Mouse (Mus musculus): ENCODE measurements around the gene Ren1.

The Ren1 gene

DNA sequence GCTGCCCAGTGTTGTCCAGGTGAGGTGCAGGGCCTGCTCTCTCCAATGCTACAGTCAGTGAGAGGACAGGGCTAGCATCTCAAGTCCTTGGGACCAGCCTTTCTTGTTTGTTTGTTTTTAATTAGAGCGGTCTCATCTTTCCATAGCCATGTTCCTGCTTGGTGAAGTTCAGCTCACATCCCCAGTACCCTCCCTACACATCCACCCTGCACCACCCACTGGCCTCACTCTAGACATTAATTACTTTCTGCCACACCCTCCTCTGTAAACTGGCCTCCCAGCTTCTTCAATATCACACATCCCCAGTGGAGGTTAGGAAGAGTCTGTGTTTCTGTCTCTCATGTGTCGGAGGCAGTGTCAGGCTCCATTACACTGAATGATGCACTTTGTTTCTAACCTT lies 6.0 kb upstream of the Ren1 start:
- no peak for DNase-seq (ENCODE audit: low spot score in 2 of 2)

DNA sequence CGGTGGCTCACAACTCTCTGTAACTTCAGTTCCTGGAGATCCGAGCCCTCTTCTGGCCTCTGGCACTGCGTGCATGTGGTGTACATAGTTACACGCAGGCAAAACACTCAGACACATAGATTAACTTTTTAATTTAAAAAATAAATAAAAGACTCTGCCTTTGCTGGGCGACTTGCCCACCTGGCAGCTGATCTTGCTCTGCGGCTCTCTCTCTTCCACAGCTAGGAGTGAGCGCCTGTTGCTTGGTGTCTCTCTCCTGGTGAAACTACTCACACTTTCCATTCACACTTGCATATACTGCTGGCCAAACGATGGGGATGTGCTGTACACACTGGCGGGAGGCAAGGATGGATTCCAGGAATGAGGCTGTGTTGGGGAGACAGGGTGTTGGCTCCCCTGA lies 3.8 kb upstream of the Ren1 start:
- no peak for DNase-seq (ENCODE audit: low spot score in 2 of 2)

DNA sequence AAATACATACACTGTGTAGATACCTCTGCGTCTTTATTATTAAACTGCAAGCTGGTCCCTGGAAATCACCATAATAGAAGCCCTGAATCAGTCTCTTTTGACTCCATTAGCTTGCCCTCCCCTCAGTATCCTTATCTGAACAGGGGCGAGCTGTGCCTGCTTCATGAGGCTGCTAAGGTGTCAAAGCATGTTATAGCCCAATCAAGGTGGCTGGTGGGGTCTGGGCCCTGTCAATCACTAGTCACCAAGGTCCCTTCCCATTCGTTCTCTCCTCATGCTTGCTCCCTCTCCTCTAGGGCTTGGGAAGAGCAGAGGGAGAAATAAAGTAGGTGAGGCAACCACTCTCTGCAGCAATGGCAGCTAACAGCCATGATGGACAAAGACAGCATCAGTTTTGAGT lies 3.1 kb upstream of the Ren1 start:
- no peak for DNase-seq (ENCODE audit: low spot score in 2 of 2)

DNA sequence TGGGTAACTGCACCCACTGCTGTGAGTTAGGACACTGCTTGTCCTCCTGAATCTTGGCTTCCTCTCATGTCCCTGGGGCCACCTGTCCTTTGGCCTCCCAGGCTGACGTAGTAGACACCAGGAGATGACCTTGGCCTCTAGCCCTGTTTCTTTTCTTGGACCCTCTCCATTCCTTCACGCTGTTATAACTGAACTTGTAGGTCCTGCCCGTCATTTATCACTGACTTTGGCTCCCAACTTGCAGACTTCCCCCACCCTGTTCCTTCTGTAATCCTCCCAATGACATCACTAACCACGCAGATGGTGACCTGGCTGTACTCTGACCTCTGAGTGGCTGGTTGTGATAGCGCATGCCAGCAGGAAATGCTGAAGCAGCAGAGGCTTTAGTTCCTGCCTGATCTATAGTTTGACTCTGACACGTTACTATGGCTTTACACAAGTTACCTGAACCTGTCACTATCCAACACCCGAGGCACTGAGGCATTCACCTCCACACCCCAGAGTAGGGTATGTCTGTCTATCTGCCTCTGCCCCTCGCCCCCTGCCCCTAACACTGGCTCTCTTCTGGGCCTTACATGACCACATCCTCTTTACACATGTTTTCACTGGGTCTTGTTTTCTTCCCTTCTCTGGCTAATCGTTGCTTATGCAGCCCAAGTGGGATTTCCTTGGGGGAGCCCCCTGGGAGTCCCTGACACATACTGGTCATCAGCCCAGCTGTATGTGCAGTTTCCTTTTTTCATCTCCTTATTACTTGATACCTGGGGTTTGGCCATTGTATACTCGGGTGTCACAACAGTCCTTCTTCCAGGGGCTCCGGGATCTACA lies 2.4 kb upstream of the Ren1 start:
- DNase-seq (ENCODE audit: low spot score in 2 of 2) = no peak

DNA sequence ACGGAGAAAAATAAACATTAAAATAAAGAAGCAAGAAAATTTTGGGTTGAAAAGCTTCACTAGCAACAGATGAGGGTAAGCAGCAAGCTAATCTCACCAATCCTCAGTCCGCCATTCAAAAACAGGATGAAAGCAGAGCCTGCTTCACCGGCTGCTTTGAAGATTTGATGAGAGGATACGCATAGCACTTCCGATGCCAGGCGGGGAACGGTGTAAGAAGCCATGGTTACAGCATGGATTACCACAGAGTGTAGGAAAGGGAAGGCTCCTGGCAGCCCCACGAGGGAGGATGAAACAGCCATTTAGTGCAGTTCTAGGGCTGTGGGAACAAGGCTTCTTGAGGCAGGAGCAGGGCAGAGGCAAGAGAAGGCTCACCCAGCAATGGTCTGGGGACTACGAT lies 1.5 kb downstream of the Ren1 start:
- DNase-seq (ENCODE audit: low spot score in 2 of 2) = no peak

DNA sequence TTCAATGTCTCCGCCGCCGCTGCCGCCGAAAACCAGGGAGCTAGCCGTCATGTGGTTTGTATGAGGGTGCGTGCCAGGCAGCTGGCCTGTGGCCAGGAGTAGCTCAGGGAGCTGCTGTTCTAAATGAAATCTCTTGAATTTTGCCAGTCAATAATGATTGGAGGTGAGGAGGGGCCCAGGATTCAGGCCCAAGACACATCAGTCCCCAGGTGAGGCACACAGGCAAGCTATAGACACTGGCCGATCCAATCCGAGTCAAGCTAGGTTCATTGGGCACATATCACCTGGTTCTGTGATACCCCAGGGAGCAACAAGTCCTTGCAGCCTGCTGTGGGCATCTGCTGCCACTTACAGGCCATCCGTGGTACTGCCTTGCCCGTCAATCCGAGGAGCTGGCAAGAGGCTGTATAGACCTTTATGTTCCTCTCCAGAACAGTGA lies 3.1 kb downstream of the Ren1 start:
- peak; percentile 80 to 93 for DNase-seq (ENCODE audit: low spot score in 2 of 2)

DNA sequence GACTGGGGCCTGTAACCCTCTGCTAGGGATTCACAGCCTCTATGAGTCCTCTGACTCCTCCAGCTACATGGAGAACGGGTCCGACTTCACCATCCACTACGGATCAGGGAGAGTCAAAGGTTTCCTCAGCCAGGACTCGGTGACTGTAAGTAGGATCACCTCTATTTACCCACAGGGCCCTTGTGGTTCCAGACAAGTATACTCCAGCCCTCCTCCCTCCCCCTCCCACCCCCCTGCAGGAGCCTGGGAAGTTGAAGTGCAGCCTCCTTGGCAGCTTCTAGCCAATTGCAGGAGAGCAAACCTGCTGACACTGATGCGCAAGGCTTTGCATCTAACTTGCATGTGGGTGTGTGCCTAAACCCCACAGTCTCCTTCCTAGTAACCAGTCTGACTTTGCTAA lies 5.2 kb downstream of the Ren1 start:
- DNase-seq (ENCODE audit: low spot score in 2 of 2) = no peak

DNA sequence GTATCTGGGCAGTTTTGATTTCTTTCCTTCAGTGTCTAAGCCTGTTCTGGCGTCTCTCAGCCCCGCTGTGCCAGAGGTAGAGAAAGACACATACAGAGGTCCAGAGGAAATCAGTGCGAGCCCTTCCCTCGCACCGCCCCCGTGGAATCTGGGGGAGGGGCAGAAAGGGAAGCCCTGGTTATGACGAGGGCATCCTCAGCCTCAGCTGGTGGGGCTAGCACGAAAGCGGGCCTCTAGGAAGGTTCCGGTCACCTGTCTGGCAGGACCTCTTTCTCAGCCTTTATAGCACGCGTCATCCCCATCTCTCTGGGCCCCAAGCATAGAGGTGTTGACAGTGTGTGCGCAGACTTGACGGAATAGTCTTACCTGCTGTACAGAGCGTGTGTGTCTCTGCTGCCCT lies 5.6 kb downstream of the Ren1 start:
- no peak for DNase-seq (ENCODE audit: low spot score in 2 of 2)

DNA sequence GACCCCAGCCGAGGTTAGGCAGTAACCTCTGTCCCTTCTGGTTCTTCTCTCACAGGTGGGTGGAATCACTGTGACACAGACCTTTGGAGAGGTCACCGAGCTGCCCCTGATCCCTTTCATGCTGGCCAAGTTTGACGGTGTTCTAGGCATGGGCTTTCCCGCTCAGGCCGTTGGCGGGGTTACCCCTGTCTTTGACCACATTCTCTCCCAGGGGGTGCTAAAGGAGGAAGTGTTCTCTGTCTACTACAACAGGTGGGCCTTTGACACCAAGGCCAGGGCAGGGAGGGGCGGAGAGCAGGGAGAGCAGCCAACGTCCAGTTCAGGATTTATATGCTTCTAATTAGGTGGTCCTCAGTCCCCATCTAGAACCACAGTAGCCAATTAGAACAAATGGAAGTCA lies 6.0 kb downstream of the Ren1 start:
- no peak for DNase-seq (ENCODE audit: low spot score in 2 of 2)

DNA sequence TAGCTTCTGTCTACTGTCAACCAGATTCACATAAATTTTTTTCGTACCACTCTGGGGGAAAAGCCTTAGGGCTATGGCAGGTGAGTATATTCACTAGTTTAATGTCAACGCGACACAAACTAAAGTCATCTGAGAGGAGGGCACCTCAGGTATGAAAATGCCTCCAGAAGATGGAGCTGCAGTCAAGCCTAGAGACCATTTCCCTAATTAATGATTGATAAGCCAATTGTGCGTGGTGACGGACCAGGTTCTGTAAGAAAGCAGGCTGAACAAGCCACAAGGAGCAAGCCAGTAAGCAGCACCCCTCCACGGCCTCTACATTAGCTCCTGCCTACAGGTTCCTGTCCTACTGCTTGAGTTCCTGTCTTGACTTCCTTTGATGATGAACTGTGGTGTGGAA lies 10.7 kb downstream of the Ren1 start:
- DNase-seq (ENCODE audit: low spot score in 2 of 2) = no peak

DNA sequence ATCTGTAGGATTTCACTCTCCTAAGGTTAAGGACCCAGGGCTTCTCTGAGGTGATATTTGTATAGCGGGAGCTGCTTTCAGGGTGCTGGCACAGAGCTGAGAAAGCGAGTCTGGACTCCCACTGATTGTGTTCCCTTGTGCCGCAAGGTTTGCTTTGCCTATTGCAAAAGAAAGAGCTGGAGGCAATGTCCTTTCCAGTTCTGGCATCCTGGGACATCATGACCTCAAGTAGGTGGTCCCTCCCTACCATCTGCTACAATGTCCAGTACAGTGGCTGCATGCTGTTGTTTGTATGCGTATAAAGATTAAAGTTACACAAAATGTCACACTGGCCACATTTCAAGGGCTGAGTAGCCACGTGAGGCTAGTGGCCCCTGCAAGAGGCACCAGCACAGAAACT lies 11.8 kb downstream of the Ren1 start:
- no peak for DNase-seq (ENCODE audit: low spot score in 2 of 2)

DNA sequence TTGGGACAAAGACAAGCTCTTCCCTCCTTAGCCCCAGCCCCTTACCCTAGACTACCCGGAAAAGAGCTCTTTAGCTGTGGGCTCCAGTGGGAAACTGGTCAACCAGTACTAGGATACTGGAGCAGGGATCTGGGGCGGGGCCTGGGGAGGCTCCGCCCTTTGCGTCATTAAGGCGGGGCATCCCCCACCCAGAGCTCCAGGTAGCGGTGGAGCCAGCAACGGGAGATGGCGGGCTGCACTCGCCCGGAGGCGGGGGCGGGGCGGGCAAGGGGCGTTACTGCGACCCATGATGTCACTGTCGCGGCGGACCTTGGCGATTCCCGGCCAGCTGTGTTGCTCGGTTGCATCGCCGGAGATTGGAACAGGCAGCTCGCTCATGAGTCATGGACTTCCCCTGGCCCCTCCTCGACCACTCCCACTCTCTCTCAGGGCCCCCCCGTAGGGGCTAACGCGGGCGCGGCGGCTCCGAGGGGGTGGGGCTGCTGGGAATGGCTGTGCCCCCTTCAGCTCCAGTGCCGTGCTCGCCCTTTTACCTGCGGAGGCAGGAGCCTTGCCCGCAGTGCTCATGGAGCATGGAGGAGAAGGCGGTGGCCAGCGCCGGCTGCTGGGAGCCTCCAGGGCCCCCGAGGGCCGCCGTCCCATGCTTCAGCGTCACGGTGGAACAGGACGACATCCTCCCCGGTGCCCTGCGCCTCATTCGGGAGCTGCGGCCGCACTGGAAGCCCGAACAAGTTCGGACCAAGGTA lies 13.1 kb downstream of the Ren1 start, which contains the start of gene Etnk2:
Gene Etnk2 (plus strand): TSS at position 297 of the 746 bp plus-strand sequence.
- peak; percentile 55 to 77 for DNase-seq (ENCODE audit: low spot score in 2 of 2)

DNA sequence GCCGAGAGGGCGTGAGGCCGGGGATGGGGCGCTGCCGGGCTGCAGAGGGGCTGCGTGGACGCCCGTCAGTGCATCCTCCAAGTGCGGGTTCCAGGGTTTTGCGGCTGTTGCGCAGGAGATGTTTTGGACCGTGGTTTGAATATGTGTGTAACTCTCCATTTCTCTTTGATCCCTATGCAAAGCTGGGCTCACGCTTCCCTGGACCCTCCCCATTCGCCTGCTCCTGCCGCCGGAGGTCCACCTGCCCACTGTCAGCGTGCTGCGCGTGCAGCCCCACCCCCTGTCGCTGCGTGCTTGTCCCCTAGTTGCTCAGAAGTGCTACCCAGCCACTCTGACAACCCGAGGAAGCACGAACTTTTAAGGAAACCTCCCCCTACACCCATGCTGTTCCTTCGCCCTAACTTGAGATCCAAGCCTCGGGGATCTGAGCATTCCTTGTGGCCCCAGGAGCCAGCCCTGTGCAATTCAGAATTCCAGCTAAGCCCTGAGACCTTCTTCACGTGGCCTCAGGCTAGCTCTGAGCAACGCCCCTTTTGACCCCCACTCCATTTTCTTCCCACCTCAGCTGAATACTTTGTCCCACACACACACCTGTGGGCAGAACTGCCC lies 13.8 kb downstream of the Ren1 start:
- DNase-seq (ENCODE audit: low spot score in 2 of 2) = no peak

DNA sequence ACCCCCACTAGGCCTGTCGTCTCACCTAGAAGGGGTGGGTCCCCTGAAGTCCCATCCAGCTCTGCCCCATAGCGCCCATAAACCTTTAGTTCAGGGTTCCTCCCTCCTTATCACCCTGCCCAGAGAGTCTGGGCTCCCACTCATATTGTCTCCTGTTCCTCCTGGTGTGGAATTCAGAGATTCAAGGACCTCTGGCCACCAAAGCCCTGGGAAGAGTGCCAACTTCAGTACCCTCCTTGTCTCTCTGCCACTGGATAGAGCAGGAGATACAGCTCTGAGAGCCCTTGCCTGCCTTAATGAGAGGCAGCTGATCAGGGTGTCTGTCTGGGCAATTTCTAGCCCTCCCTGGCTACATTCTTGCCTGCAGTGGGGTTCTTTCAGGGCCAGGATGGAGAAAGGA lies 14.6 kb downstream of the Ren1 start:
- no peak for DNase-seq (ENCODE audit: low spot score in 2 of 2)

DNA sequence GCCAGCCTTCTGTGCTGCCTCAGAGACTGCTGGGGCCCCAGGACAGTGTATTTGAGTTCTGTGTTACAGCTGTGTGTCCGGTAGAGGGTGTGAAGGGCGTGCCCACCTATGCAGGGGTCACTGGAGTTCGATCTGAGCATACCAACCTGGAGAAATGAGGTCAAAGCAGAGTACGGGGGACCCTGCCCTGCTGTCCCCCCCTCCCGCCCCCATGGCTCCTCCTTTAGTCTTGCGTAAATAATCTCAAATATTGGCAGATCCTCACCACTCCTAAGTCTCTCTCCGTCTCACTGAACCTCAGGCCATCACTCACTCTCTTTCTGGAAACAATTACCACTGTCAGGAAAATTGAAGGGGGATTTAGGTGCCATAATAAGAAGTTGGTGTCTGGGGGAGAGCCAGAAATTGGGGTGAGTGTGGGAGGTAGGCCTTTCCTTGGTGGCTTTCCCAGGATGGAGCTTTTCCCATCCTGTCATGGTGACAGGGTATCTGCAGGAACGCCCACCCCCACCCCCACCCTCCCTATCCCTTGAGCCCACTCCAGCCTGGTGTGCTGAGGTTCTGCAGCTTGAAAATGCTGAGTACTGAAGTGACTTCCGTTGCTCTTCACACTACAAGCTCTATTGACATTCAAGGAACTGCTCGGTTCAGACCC lies 16.8 kb downstream of the Ren1 start:
- no peak for DNase-seq (ENCODE audit: low spot score in 2 of 2)

DNA sequence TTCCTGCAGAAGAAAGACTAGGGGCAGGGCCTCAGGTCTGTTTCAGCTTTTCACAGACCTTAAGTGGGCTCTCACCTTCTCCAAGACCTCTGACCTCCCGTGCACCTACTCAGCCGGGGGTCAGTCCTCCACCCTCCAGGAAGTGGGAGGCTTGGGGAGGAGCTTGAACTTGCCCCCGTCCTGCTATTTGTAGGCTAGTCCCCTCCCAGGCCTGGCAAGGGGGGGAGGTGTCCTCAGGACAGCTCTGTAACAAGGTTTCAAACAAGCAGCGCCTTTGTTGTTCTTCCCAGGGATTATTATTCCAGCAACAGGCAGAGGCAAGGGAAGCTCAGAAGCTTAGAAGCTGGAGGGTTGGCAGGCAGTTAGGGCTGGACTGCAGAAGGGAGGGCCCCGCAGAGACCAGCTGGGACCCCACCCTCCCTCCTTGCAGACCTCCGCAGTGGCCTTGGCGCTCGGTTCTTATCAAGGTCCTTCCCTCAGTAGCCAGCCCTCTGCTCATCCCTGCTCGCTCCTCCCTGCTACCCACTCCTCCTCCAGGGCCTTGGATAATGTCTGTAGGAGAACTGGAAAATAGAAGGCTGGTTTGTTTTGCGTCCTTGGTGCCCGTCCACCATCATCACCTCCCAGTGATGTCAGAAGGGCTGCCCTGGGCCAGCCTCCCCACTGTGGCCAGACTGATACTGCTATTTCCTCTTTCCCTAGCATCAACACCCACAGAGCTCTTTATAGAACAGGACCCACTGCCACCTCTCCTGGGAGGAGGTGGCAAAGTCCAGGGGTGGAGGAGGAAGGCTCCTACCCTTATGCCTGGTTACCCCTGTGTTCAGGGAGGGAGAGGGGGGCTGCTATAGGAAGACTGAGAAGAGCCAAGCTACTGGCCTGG lies 17.5 kb downstream of the Ren1 start:
- no peak for DNase-seq (ENCODE audit: low spot score in 2 of 2)

DNA sequence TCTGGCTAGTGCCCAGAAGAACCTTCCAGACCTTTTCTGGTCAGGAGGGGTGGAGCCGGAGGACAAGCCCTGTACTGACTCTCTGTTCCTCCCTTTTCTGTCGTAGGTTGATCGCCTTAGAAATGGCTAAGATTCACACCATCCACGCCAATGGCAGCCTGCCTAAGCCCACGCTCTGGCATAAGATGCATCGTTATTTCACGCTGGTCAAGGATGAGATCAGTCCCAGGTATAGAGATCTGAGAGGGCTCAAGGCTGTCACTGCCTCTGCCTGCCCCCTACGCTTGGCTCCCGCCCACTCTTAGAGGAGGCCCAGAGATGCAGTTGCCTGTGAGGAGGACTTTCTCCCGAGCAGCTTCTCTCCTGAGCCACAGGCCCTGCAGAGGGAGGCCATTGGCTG lies 18.3 kb downstream of the Ren1 start:
- no peak for DNase-seq (ENCODE audit: low spot score in 2 of 2)

DNA sequence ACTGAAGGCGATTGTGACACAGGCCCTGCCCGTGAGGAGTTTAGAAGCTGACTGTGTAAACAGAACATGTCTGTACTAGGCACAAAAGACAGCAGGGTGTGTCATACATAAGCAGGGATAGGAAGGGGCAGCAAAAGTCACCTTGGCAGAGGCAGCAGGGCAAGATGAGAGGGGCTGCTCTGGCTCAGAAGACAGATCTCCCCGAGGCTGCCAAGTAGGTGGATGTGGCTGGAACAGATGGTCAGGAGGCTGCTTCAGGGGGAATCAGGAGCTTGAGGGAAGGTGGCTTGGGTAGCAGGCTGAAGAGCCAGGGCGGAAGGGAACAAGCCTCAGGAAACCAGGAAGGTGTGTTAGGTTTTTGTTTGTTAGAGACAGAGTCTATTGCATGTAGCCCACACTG lies 20.0 kb downstream of the Ren1 start:
- DNase-seq (ENCODE audit: low spot score in 2 of 2) = no peak

DNA sequence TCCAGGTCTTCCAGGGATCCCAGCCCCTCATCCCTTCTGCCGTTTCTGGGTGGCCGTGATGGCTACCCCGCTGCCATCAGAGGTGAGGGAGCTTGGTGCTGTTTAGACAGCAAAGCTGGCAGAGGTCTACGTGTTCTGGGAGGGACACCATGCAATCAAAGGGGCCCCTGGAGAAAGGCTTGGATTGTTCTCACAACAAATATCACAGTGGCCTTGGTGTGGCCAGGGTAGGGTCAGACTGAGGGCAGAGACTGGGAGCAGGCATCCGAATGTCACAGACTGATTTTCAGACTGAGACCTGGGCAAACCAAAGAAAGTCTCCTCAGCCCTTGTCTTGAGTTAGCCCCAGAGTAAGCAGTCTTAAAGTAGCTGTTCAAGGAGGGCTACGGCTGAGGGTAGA lies 21.1 kb downstream of the Ren1 start:
- no peak for DNase-seq (ENCODE audit: low spot score in 2 of 2)

DNA sequence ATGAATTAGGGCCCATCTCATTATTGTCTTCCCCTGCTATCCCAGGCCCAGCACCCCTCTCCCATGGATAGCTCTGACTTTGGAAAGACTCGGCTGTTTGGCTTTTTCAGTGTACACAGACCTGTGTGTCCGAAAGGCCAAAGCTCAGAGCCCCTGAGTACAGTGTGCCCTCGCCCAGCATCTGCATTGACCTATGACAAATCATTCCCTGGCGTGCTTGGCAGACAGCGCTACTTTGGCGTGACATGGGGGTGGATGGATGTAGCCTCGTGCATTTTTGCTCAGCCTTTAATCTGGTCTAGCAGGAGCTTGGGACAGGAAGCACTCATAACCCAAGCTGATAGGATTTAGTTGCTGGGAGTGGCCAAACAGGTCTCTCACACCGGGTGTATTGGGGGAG lies 21.8 kb downstream of the Ren1 start:
- no peak for DNase-seq (ENCODE audit: low spot score in 2 of 2)

DNA sequence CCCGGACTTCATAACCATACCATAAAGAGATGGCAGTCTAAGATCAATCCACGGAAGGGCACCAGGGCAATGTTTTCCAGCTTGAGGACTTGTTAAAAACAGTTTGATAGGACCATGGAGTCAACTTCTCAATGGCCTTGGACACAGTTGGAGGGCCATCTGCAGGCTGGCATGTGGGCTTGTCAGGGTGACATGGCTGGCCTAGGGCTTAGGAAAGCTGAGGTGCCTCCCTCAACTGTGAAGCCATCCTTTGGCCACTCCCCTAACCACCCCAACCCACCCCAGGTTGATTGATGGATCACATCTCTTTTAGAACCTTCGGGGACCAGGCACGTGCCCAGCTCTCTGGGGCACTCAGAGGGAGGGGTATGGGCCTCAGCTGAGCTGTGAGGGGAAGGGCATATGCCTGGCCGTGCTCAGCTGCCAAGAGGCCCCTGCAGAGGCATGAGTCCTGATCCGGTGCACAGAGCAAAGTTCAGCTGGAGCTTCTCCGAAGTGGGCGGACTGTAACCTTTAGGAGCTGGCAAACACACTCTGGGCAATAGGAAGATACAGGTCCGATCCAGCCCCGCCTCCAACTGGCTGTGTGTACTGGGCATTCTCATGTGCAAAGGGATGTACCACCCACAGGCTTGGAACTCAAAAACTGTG lies 25.5 kb downstream of the Ren1 start:
- DNase-seq (ENCODE audit: low spot score in 2 of 2) = no peak

All from cerebellum, postnatal 4 days (tissue).